Mouse (Mus musculus) cerebellum, postnatal 25 days (tissue): ENCODE measurements around the gene Aqp12.
A peak's percentile ranks its signal among the peaks of the same experiment; 100 is the strongest.
"Not testable (repeated sequence)": the region's sequence is repeated elsewhere in the genome, so short reads cannot be mapped to it uniquely, and the experiment has no call there.

Experiments
- DNase-seq, 2 experiments: peaks; one replicate each; pipeline ENCODE4 v3.0.0; 2021; ENCODE audit warnings: mixed read lengths in 2 of 2

Gene Aqp12

GRCm38 (mm10) chr1:93006061-93006460 is at the start of gene Aqp12:
Gene Aqp12, plus strand, starts transcription at chr1:93006334.
- DNase-seq: no peak

GRCm38 (mm10) chr1:92956571-92957335 is 49.4 kb upstream of the Aqp12 start:
- peak; percentile 78 to 84 for DNase-seq

GRCm38 (mm10) chr1:92958999-92959398 is 47.1 kb upstream of the Aqp12 start:
- peak in 1 of 2 experiments; percentile 0 for DNase-seq

GRCm38 (mm10) chr1:92970791-92971190 is 35.3 kb upstream of the Aqp12 start:
- DNase-seq: not testable (repeated sequence)

- no peak for DNase-seq
Measured at GRCm38 (mm10) chr1:92971879-92972795, 34.0 kb upstream of the Aqp12 start.

- DNase-seq: peak in 1 of 2 experiments; percentile 62
Measured at GRCm38 (mm10) chr1:92972854-92973253, 33.3 kb upstream of the Aqp12 start.

GRCm38 (mm10) chr1:92976141-92976566 is 30.0 kb upstream of the Aqp12 start:
- DNase-seq: no peak

- DNase-seq: no peak
Measured at GRCm38 (mm10) chr1:92978645-92979044, 27.5 kb upstream of the Aqp12 start.

GRCm38 (mm10) chr1:92979073-92979602 is 27.0 kb upstream of the Aqp12 start:
- DNase-seq: no peak

GRCm38 (mm10) chr1:92981056-92981845 is 24.9 kb upstream of the Aqp12 start:
- no peak for DNase-seq

GRCm38 (mm10) chr1:92982931-92983605 is 23.1 kb upstream of the Aqp12 start:
- DNase-seq: peak; percentile 46 to 60

GRCm38 (mm10) chr1:92984999-92985398 is 21.1 kb upstream of the Aqp12 start:
- no peak for DNase-seq

- peak in 1 of 2 experiments; percentile 0 for DNase-seq
Measured at GRCm38 (mm10) chr1:92988894-92989293, 17.2 kb upstream of the Aqp12 start.

- DNase-seq: no peak
Measured at GRCm38 (mm10) chr1:92989891-92990290, 16.2 kb upstream of the Aqp12 start.

- no peak for DNase-seq
Measured at GRCm38 (mm10) chr1:92992214-92992855, 13.8 kb upstream of the Aqp12 start.

GRCm38 (mm10) chr1:92992880-92993279 is 13.3 kb upstream of the Aqp12 start:
- no peak for DNase-seq

GRCm38 (mm10) chr1:93009196-93009595 is 3.1 kb downstream of the Aqp12 start:
- DNase-seq: no peak

GRCm38 (mm10) chr1:93010731-93011130 is 4.6 kb downstream of the Aqp12 start:
- peak in 1 of 2 experiments; percentile 54 for DNase-seq

- DNase-seq: no peak
Measured at GRCm38 (mm10) chr1:93012103-93012585, 6.0 kb downstream of the Aqp12 start.

GRCm38 (mm10) chr1:93013367-93013766 is 7.2 kb downstream of the Aqp12 start:
- DNase-seq: no peak

- DNase-seq: peak; percentile 84 to 88
Measured at GRCm38 (mm10) chr1:93014460-93014859, 8.3 kb downstream of the Aqp12 start.
